ENCODE assay signal across 10 mouse cellular contexts in the genomic region with DNA sequence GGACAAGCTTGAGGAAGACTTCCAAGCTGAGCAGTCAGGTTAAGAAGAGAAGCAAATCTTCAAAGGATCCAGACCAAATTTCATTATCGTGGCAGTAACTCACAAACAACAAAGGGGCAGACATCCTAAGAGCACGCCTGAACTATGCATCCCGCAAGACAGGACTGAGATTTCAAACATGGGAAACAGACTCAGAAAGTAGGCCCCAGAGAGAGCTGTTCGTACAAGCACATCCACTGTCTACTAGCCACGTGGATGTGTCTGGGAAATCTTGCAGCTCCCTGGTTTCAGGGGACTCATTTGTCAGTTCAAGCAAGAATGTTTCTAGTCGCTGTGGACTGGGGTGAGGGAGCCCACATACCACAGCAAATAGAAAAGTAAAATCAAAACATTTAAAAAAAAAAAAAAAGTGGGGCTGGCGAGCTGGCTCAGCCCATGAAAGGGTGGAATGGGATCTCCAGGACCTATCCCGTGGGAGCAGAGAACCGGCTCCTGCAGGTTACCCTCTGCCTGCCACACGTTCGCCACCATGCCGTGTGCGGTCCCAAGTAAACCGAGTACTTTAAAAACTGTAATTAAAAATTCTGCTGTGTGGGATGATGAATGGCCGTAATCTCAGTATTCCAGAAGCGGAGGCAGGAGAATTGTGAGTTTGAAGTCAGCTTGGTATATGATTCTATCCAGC. TPM values are rescaled to one million over a fixed set of nuclear protein-coding genes. Genes with fewer than 3 reads are reported as not detected.
DNase-seq lines count a peak whose midpoint lies in the region; ATAC-seq and TF ChIP-seq lines count a peak whose summit lies in the region.
"Had no signal": no experiment of that assay in that cellular context is flagged by ENCODE, and none has a peak within 500 bp of the region (broad histone marks: within the 10 kb centered on the region; RNA-seq: fewer than 3 reads in every experiment).

No protein-coding gene starts in this region.

- DNase-seq in heart, embryonic 10.5 days (ENCODE audit: low spot score): no peak
- DNase-seq in heart, adult 2 months: no peak
- no peak for DNase-seq in ES-E14 (ENCODE audit: low read depth, low spot score)
- peak; percentile 5 for DNase-seq in hindbrain, embryonic 11.5 days (ENCODE audit: low spot score)
- DNase-seq in midbrain, embryonic 10.5 days (ENCODE audit: low spot score): no peak
- no peak for DNase-seq in frontal cortex, adult 2 months (ENCODE audit: extremely low spot score in 1 of 2, low spot score in 1 of 2)
- DNase-seq in embryo, embryonic 10 days (ENCODE audit: low spot score): no peak
- no peak for DNase-seq in adrenal gland, postnatal 25 days

- TF ChIP-seq EP300 in heart, adult 2 months (IDR thresholded peaks at IDR 0.05; ENCODE audit: insufficient read depth, low read depth, low read length): no peak

- H3K36me3 ChIP-seq in heart, embryonic 10.5 days: no peaks in the 10 kb centered on the region
- no peaks in the 10 kb centered on the region for H3K36me3 ChIP-seq in heart, adult 2 months (ENCODE audit: control insufficient read depth, insufficient read depth, low read length)
- no peaks in the 10 kb centered on the region for H3K36me3 ChIP-seq in ES-E14 (ENCODE audit: control insufficient read depth, insufficient read depth, low read length, poor library complexity, severe bottlenecking)
- no peaks in the 10 kb centered on the region for H3K36me3 ChIP-seq in hindbrain, embryonic 11.5 days (ENCODE audit: control insufficient read depth, insufficient read depth, low read length)
- H3K36me3 ChIP-seq in midbrain, embryonic 10.5 days: no peaks in the 10 kb centered on the region
- H3K36me3 ChIP-seq: liver, embryonic 15.5 days had no signal

- no peaks in the 10 kb centered on the region for H3K27me3 ChIP-seq in heart, embryonic 10.5 days (ENCODE audit: insufficient read depth, poor library complexity, severe bottlenecking)
- H3K27me3 ChIP-seq in heart, adult 2 months (ENCODE audit: control insufficient read depth, insufficient read depth, low read length): no peaks in the 10 kb centered on the region
- no peaks in the 10 kb centered on the region for H3K27me3 ChIP-seq in hindbrain, embryonic 11.5 days (ENCODE audit: control insufficient read depth, insufficient read depth, low read length)
- H3K27me3 ChIP-seq in midbrain, embryonic 10.5 days (ENCODE audit: low read depth, poor library complexity, severe bottlenecking): no peaks in the 10 kb centered on the region; the same call in 1 of the 2 replicates
- H3K27me3 ChIP-seq: liver, embryonic 15.5 days had no signal

- no peaks in the 10 kb centered on the region for H3K9me3 ChIP-seq in heart, embryonic 10.5 days
- H3K9me3 ChIP-seq in ES-E14 (ENCODE audit: control insufficient read depth, insufficient read depth, low read depth, low read length): no peaks in the 10 kb centered on the region
- H3K9me3 ChIP-seq in hindbrain, embryonic 11.5 days (ENCODE audit: control insufficient read depth, low read length): no peaks in the 10 kb centered on the region
- no peaks in the 10 kb centered on the region for H3K9me3 ChIP-seq in midbrain, embryonic 10.5 days (replicated peaks)
- H3K9me3 ChIP-seq: liver, embryonic 15.5 days had no signal

- in situ Hi-C loops in ES-E14 (cut with MboI; ENCODE audit: low sequenced_read_pairs in 2 of 2, unreplicated experiment in 2 of 2): no loop called here

- H3K27ac ChIP-seq in heart, embryonic 10.5 days: peak overlapping the region; percentile 82
- no peak overlapping the region for H3K27ac ChIP-seq in heart, adult 2 months
- H3K27ac ChIP-seq in ES-E14 (ENCODE audit: insufficient read depth, low read depth, low read length, poor library complexity, severe bottlenecking): no peak overlapping the region
- 0 out of 2 replicates have a peak overlapping the region, but pooled peaks have one; percentile 42 for H3K27ac ChIP-seq in hindbrain, embryonic 11.5 days (ENCODE audit: low read depth, low read length)
- peak overlapping the region; percentile 67 for H3K27ac ChIP-seq in midbrain, embryonic 10.5 days (replicated peaks)

- ATAC-seq in hindbrain, embryonic 11.5 days (ENCODE audit: low FRiP score): 0 out of 2 replicates have a peak, but pooled peaks have one; percentile 27

- 70% methylated on average over 16 of the region's 16 CpGs for WGBS in heart, embryonic 10.5 days
- 77% methylated on average over 16 of the region's 16 CpGs for WGBS in heart, adult 2 months
- WGBS in hindbrain, embryonic 11.5 days: 73% methylated on average over 16 of the region's 16 CpGs
- WGBS in midbrain, embryonic 10.5 days: 79% methylated on average over 16 of the region's 16 CpGs

- TF ChIP-seq POLR2A in heart, adult 2 months (IDR thresholded peaks at IDR 0.05; ENCODE audit: insufficient read depth, low read depth, low read length): no peak

- no peak overlapping the region; the same call in 1 of the 2 replicates for H3K4me3 ChIP-seq in heart, embryonic 10.5 days
- H3K4me3 ChIP-seq in heart, adult 2 months: no peak overlapping the region
- H3K4me3 ChIP-seq in ES-E14 (ENCODE audit: insufficient read depth in 1 of 2, low read depth in 1 of 2, low read length in 2 of 2, poor library complexity in 1 of 2, severe bottlenecking in 1 of 2): peak overlapping the region; percentile 13 to 28; a peak in 1 of 4 replicates
- no peak overlapping the region for H3K4me3 ChIP-seq in hindbrain, embryonic 11.5 days (ENCODE audit: low read depth, low read length)
- H3K4me3 ChIP-seq in midbrain, embryonic 10.5 days: no peak overlapping the region
- H3K4me3 ChIP-seq: liver, embryonic 15.5 days had no signal

- H3K4me2 ChIP-seq in hindbrain, embryonic 11.5 days (replicated peaks; ENCODE audit: low read depth, low read length): no peak overlapping the region
- H3K4me2 ChIP-seq: liver, embryonic 15.5 days had no signal

- no peak for TF ChIP-seq CTCF in heart, adult 2 months (IDR thresholded peaks at IDR 0.05)

- intact Hi-C loops in heart, adult 2 months (cut with DNase I): no loop called here

- H3K9ac ChIP-seq in heart, adult 2 months (ENCODE audit: low read depth, low read length): no peak overlapping the region
- no peak overlapping the region for H3K9ac ChIP-seq in ES-E14 (ENCODE audit: insufficient read depth, low read depth, low read length, poor library complexity, severe bottlenecking)
- no peak overlapping the region for H3K9ac ChIP-seq in hindbrain, embryonic 11.5 days (ENCODE audit: low read depth, low read length)
- H3K9ac ChIP-seq: liver, embryonic 15.5 days had no signal

- no peaks in the 10 kb centered on the region for H3K79me2 ChIP-seq in heart, adult 2 months (replicated peaks; ENCODE audit: control insufficient read depth, insufficient read depth, low read length)

- H3K4me1 ChIP-seq in heart, embryonic 10.5 days: peaks cover 38% of the 10 kb centered on the region
- H3K4me1 ChIP-seq in heart, adult 2 months (ENCODE audit: control insufficient read depth, insufficient read depth, low read length): peaks cover 2% of the 10 kb centered on the region; the same call in 1 of the 2 replicates
- peaks cover 3 to 14% of the 10 kb centered on the region in 2 experiments; a peak in 2 of 4 replicates for H3K4me1 ChIP-seq in ES-E14 (ENCODE audit: control insufficient read depth in 2 of 2, insufficient read depth in 2 of 2, low read length in 2 of 2, poor library complexity in 1 of 2)
- H3K4me1 ChIP-seq in hindbrain, embryonic 11.5 days (replicated peaks; ENCODE audit: control insufficient read depth, insufficient read depth, low read length): peaks cover 2% of the 10 kb centered on the region; the same call in 1 of the 2 replicates
- H3K4me1 ChIP-seq in midbrain, embryonic 10.5 days: peaks cover 13% of the 10 kb centered on the region

TF ChIP-seq in ES-E14, 5 proteins besides CTCF, POLR2A, EP300 and RAD21:
- TF ChIP-seq ZC3H11A (IDR thresholded peaks at IDR 0.05; ENCODE audit: borderline replicate concordance, low read depth, low read length): no peak
- 0 out of 2 replicates have a peak, but pooled peaks have one; percentile 35 for TF ChIP-seq ZNF384 (IDR thresholded peaks at IDR 0.05; ENCODE audit: low read depth, low read length)
TF ChIP-seq in ES-E14: peak in this region for 1.

RNA-seq across cellular contexts. Expression of a gene that starts 11.1 kb away (rescaled TPM):
- 34.7 and 41.8 TPM in 2 replicates for polyA plus RNA-seq in heart, embryonic 10.5 days (2016; fragmentation: Nextera tagmentation; extraction: Ambion mirVana)
- total RNA-seq in heart, adult 2 months (2021): 1 to 10 TPM; 5.7 to 6.9 TPM
- 11.5 and 16.6 TPM in 2 replicates for polyA plus RNA-seq in heart, adult 2 months (2012; rRNA removed)
- total RNA-seq in ES-E14 (2012; rRNA removed): 2.3 and 4.3 TPM in 2 replicates
- 27.4 and 33.1 TPM in 2 replicates for polyA plus RNA-seq in hindbrain, embryonic 11.5 days (2014; fragmentation: Nextera tagmentation; extraction: Ambion mirVana)
- polyA plus RNA-seq in midbrain, embryonic 10.5 days (2016; fragmentation: Nextera tagmentation; extraction: Ambion mirVana): 16.4 and 23.4 TPM in 2 replicates
- 198 and 208 TPM in 2 replicates for polyA plus RNA-seq in frontal cortex, adult 2 months (2012; rRNA removed)
- total RNA-seq in adrenal gland, postnatal 25 days (2021): 51.9 and 61.8 TPM in 2 replicates
- total RNA-seq: neutrophil, adult 5-6 weeks had no signal

RNA-seq across cellular contexts. Expression of a gene that starts 53.7 kb away (rescaled TPM):
- 38.0 and 54.3 TPM in 2 replicates for polyA plus RNA-seq in heart, embryonic 10.5 days (2016; fragmentation: Nextera tagmentation; extraction: Ambion mirVana)
- total RNA-seq in heart, adult 2 months (2021): 10 to 100 TPM; 29.4 to 35.6 TPM
- polyA plus RNA-seq in heart, adult 2 months (2012; rRNA removed): 63.1 and 69.1 TPM in 2 replicates
- 15.5 and 21.6 TPM in 2 replicates for total RNA-seq in ES-E14 (2012; rRNA removed)
- polyA plus RNA-seq in hindbrain, embryonic 11.5 days (2014; fragmentation: Nextera tagmentation; extraction: Ambion mirVana): 21.1 and 24.2 TPM in 2 replicates
- polyA plus RNA-seq in midbrain, embryonic 10.5 days (2016; fragmentation: Nextera tagmentation; extraction: Ambion mirVana): 23.6 and 25.7 TPM in 2 replicates
- 67.8 and 74.2 TPM in 2 replicates for polyA plus RNA-seq in frontal cortex, adult 2 months (2012; rRNA removed)
- 11.7 and 18.3 TPM in 2 replicates for total RNA-seq in adrenal gland, postnatal 25 days (2021)

Comparison
In these comparisons a context has a peak if more than half of its experiments do, and no peak if none do; other contexts are left out.
1. H3K27ac ChIP-seq: peak in heart, embryonic 10.5 days (single experiment), hindbrain, embryonic 11.5 days (single experiment) and midbrain, embryonic 10.5 days (single experiment); none in heart, adult 2 months (single experiment) and ES-E14 (single experiment).
2. H3K4me3 ChIP-seq: peak in ES-E14 (2 of 2); none in heart, embryonic 10.5 days (single experiment), heart, adult 2 months (single experiment), hindbrain, embryonic 11.5 days (single experiment) and midbrain, embryonic 10.5 days (single experiment).